Mouse (Mus musculus) intestine, embryonic 15.5 days (tissue): ENCODE data around the gene Tbc1d24. TPM values are rescaled to one million over a fixed set of nuclear protein-coding genes. Genes with fewer than 3 reads are reported as not detected.

Experiments used
- ATAC-seq: fragments of 200-750 bp; cut with Nextera tagmentation; 2 replicates; pipeline ENCODE4 v1.8.0; 2017; ENCODE audit warnings: moderate TSS enrichment, moderate library complexity
- H3K27ac ChIP-seq: fragments of 300-500 bp; sonication (generic); 2 replicates; pipeline ENCODE4 v1.5.1; 2015; ENCODE audit warnings: mild to moderate bottlenecking, inconsistent platforms
- H3K27me3 ChIP-seq: fragments of 300-500 bp; sonication (generic); replicated peaks from 2 replicates; pipeline ENCODE4 v1.6.1; 2015; ENCODE audit warnings: inconsistent platforms
- H3K36me3 ChIP-seq: fragments of 300-500 bp; sonication (generic); 2 replicates; pipeline ENCODE4 v1.6.1; 2015; ENCODE audit warnings: inconsistent platforms
- H3K4me1 ChIP-seq: fragments of 300-500 bp; sonication (generic); replicated peaks from 2 replicates; pipeline ENCODE4 v1.6.1; 2015; ENCODE audit warnings: inconsistent platforms
- H3K4me2 ChIP-seq: fragments of 300-500 bp; sonication (generic); replicated peaks from 2 replicates; pipeline ENCODE4 v1.6.1; 2015; ENCODE audit warnings: mild to moderate bottlenecking, inconsistent platforms
- H3K4me3 ChIP-seq: fragments of 300-500 bp; sonication (generic); replicated peaks from 2 replicates; pipeline ENCODE4 v1.5.1; 2015; ENCODE audit warnings: inconsistent platforms
- H3K9ac ChIP-seq: fragments of 300-500 bp; sonication (generic); 2 replicates; pipeline ENCODE4 v1.6.1; 2015; ENCODE audit warnings: inconsistent platforms
- H3K9me3 ChIP-seq: fragments of 300-500 bp; sonication (generic); 2 replicates; pipeline ENCODE4 v1.6.1; 2016; ENCODE audit warnings: inconsistent platforms
- WGBS: fragments of 180-500 bp; shearing (Covaris S2); methylation state at CpG from one replicate; pipeline ENCODE4 v1.1.7; 2015; 5-methylcytosine and 5-hydroxymethylcytosine counted together
- polyA plus RNA-seq: library from polyadenylated mRNA; unstranded; fragments of >200 nt; fragmentation: Nextera tagmentation; extraction: Ambion mirVana; gene quantifications from 2 replicates; pipeline ENCODE4 v1.2.1, GENCODE M21; 2015

Gene Tbc1d24
- polyA plus RNA-seq, 1 experiment from 2014 or later = 4.7 TPM

- 85% methylated on average over 3 of the region's 3 CpGs for WGBS
- Histone ChIP-seq H3K36me3 (0 out of 2 replicates have a peak, but pooled peaks cover 3% of the 10 kb centered on the region), H3K4me1 (peaks cover 8% of the 10 kb centered on the region; the same call in 1 of the 2 replicates), H3K4me3 (no peak overlapping the region), H3K4me2 (no peak overlapping the region), H3K9ac (no peak overlapping the region), H3K9me3 (no peaks in the 10 kb centered on the region), H3K27ac (no peak overlapping the region), H3K27me3 (no peaks in the 10 kb centered on the region)
- ATAC-seq = no peak
These were observed 49.0 kb downstream of the Tbc1d24 start for GRCm38 (mm10) chr17:24156394-24156793.

- WGBS = 93% methylated on average over 9 of the region's 9 CpGs
- Histone ChIP-seq H3K4me3 (no peak overlapping the region), H3K9me3 (no peaks in the 10 kb centered on the region), H3K4me1 (peaks cover 9% of the 10 kb centered on the region; the same call in 1 of the 2 replicates), H3K9ac (no peak overlapping the region), H3K4me2 (no peak overlapping the region), H3K27me3 (no peaks in the 10 kb centered on the region), H3K27ac (no peak overlapping the region), H3K36me3 (0 out of 2 replicates have a peak, but pooled peaks cover 3% of the 10 kb centered on the region)
- no peak for ATAC-seq
These were observed 49.6 kb downstream of the Tbc1d24 start for GRCm38 (mm10) chr17:24155742-24156141.

DNA sequence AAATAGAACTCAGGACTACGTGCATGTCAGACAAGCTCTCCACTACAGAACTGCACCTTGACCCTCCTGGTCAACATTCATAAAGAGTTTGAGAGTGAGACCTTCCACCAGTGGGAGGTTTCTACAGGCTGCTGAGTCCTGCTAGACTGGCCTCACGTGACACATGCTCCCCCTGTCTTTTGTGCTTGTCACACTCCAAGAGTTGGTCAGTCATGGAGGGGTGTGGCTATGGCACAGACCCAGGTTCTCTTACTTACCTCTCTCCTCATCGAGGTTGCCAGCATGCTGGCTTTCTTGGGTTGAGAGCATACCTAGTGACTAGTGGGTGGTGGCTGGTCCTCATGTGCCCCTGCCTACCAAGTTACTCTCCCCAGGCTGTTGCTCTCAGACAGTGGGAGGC, 50.9 kb downstream of the Tbc1d24 start:
- no peak for ATAC-seq
- peaks cover 9% of the 10 kb centered on the region; the same call in 1 of the 2 replicates for H3K4me1 ChIP-seq
- H3K4me3 ChIP-seq = no peak overlapping the region
- H3K9me3 ChIP-seq = no peaks in the 10 kb centered on the region
- H3K36me3 ChIP-seq = 0 out of 2 replicates have a peak, but pooled peaks cover 3% of the 10 kb centered on the region
- H3K9ac ChIP-seq = no peak overlapping the region
- H3K27me3 ChIP-seq = no peaks in the 10 kb centered on the region
- H3K4me2 ChIP-seq = no peak overlapping the region
- no peak overlapping the region for H3K27ac ChIP-seq
- 75% methylated on average over 3 of the region's 3 CpGs for WGBS

DNA sequence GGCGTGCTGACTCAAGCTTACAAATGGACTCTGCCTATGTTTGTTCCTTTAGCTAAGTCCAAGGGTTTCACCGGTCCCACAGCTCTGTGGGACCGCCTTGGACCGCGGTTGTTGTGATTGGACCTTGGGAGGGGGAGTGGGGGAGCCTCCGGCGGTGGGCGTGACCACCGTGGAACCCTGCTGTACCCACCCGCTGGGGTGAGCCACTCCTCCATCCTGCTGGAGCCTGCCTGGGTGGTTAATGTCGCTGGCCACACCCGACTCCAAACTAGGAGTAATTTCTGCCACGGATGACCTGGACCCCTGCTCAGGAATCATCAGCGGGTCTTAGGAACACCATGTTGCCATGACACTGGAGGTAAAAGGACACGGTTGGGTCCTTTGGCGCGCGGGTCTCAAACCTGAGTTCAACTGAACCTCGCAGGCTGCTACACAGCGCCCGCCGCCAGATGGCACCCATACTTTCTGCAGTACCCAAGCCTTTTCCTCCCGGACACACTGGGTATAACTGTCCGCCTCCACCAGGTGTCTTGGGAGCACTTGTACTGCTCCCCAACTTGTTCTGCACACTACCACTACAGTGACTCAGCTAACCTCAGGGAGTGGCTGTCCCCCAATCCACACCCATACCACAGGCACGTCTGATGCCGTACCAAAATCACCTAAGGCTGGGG, 53.3 kb downstream of the Tbc1d24 start:
- Histone ChIP-seq H3K9me3 (no peaks in the 10 kb centered on the region), H3K4me1 (peaks cover 9% of the 10 kb centered on the region; the same call in 1 of the 2 replicates), H3K9ac (peak overlapping the region; percentile 43), H3K4me3 (peak overlapping the region; percentile 41), H3K36me3 (no peaks in the 10 kb centered on the region), H3K4me2 (peak overlapping the region; percentile 88), H3K27ac (no peak overlapping the region), H3K27me3 (no peaks in the 10 kb centered on the region)
- WGBS = 1% methylated on average over 26 of the region's 26 CpGs
- peak; percentile 92 for ATAC-seq

DNA sequence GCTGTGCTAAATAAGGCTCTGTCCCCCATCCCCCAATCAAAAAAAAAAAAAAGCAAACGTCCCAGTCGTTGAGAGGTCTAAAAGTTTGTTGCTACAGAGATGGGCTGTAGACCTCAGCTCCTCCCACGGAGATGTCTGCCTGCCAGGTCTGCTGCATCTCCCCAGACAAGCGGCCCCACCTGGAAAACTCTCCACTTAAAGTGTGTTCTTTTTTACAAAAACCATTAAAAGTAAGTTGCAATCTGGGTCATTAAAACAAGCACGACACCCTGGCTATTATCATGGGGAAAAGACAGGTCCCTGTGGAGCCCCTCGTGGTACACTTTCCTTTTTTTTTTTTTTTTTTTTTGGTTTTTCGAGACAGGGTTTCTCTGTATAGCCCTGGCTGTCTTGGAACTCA, 54.0 kb downstream of the Tbc1d24 start:
- 10% methylated on average over 7 of the region's 7 CpGs for WGBS
- H3K27ac ChIP-seq = no peak overlapping the region
- peak overlapping the region; percentile 88 for H3K4me2 ChIP-seq
- H3K36me3 ChIP-seq = no peaks in the 10 kb centered on the region
- H3K9ac ChIP-seq = no peak overlapping the region
- H3K27me3 ChIP-seq = no peaks in the 10 kb centered on the region
- 0 out of 2 replicates have a peak overlapping the region, but pooled peaks have one; percentile 41 for H3K4me3 ChIP-seq
- ATAC-seq = no peak
- peaks cover 9% of the 10 kb centered on the region; the same call in 1 of the 2 replicates for H3K4me1 ChIP-seq
- H3K9me3 ChIP-seq = no peaks in the 10 kb centered on the region

DNA sequence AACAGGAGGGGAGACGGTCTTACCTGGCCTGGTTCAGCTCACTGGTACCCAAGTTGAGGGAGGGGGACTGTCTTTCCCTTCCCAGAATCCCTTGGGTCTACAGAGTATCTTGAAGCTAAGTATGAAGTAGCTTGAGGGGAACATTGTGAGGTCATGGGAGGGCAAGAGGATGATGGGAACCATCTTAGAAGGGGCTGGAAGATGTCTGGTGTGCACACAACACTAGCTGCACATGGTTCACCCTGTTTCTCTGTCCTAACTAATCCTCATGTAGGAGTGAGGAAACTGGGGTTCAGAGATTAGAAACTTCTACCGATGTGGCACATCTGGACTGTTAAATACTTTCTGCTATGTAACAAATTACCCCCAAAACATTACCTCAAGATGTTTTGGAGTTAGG, 54.5 kb downstream of the Tbc1d24 start, which contains the start of gene Pdpk1:
Gene Pdpk1 (minus strand): TSS at position 101 of the 400 bp plus-strand sequence.
- peak within 1 kb of the TSS; percentile 88 for H3K4me2 ChIP-seq
- no peak within 1 kb of the TSS for H3K27ac ChIP-seq
- peak within 1 kb of the TSS; percentile 41 for H3K4me3 ChIP-seq
- H3K9me3 ChIP-seq = no peaks in the 10 kb centered on the region
- 89% methylated on average over 2 of the region's 2 CpGs for WGBS
- no peaks in the 10 kb centered on the region for H3K27me3 ChIP-seq
- no peaks in the 10 kb centered on the region for H3K36me3 ChIP-seq
- H3K4me1 ChIP-seq = peaks cover 9% of the 10 kb centered on the region; the same call in 1 of the 2 replicates
- no peak for ATAC-seq
- peak within 1 kb of the TSS; percentile 43 for H3K9ac ChIP-seq

DNA sequence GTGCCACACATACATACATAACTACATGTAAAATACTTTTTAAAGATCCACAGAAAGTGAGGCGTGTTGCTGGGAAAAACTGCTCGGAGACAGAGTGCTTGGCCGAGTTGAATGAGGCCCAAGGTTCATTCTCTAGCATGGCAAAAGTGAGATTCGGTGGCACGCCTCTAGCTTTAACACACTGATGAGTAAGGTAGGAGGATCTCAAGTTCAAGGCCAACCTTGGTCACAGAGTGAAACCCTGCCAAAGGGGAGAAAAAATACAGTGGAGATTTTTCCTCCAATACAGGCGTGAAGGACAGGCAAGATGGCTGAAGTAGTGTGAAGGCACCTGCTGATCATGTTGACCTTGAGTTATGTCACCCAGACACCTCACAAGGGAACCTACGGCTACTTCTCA, 55.9 kb downstream of the Tbc1d24 start:
- Histone ChIP-seq H3K4me1 (peaks cover 9% of the 10 kb centered on the region; the same call in 1 of the 2 replicates), H3K4me3 (no peak overlapping the region), H3K4me2 (no peak overlapping the region), H3K27ac (no peak overlapping the region), H3K27me3 (no peaks in the 10 kb centered on the region), H3K9me3 (no peaks in the 10 kb centered on the region), H3K36me3 (no peaks in the 10 kb centered on the region), H3K9ac (no peak overlapping the region)
- ATAC-seq = no peak
- WGBS = 90% methylated on average over 7 of the region's 7 CpGs

DNA sequence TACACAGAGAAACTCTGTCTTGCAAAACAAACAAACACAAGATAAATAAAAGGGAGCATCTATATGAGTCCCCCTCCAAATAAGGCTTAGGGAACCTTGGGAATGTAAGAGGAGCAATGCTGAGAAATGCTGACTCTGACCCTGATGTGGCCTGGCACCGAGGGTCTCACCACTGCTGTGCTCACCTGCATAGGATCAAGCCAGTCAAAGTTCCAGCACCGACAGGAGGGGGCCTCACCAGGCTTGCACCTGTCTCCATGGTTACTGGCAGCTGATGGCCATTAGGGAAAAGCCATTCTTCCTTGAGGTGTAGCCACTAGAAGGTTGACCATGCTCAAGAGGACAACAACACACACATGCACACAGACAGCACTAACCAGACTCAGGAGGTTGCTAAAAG, 62.5 kb downstream of the Tbc1d24 start:
- Histone ChIP-seq H3K4me1 (peaks cover 13% of the 10 kb centered on the region), H3K36me3 (no peaks in the 10 kb centered on the region), H3K4me3 (no peak overlapping the region), H3K9ac (no peak overlapping the region), H3K27me3 (no peaks in the 10 kb centered on the region), H3K27ac (no peak overlapping the region), H3K9me3 (no peaks in the 10 kb centered on the region), H3K4me2 (no peak overlapping the region)
- WGBS = 28% methylated on average over 2 of the region's 2 CpGs
- ATAC-seq = no peak

- no peaks in the 10 kb centered on the region for H3K36me3 ChIP-seq
- peak overlapping the region; percentile 74 for H3K4me2 ChIP-seq
- peaks cover 17% of the 10 kb centered on the region for H3K4me1 ChIP-seq
- peak overlapping the region; percentile 82 for H3K27ac ChIP-seq
- peak overlapping the region; percentile 95 for H3K9ac ChIP-seq
- H3K9me3 ChIP-seq = no peaks in the 10 kb centered on the region
- H3K27me3 ChIP-seq = no peaks in the 10 kb centered on the region
- WGBS = under 1% methylated on average over 54 of the region's 57 CpGs
- peak overlapping the region; percentile 98 for H3K4me3 ChIP-seq
- peak; percentile 99 for ATAC-seq
These were observed 63.9 kb downstream of the Tbc1d24 start for GRCm38 (mm10) chr17:24141425-24141920.

GRCm38 (mm10) chr17:24140845-24141424, 64.4 kb downstream of the Tbc1d24 start:
- peak; percentile 69 for ATAC-seq
- H3K4me3 ChIP-seq = peak overlapping the region; percentile 98
- H3K4me1 ChIP-seq = peaks cover 17% of the 10 kb centered on the region
- WGBS = 0% methylated on average over 43 of the region's 43 CpGs
- no peaks in the 10 kb centered on the region for H3K9me3 ChIP-seq
- peak overlapping the region; percentile 82 for H3K27ac ChIP-seq
- H3K27me3 ChIP-seq = no peaks in the 10 kb centered on the region
- no peaks in the 10 kb centered on the region for H3K36me3 ChIP-seq
- peak overlapping the region; percentile 74 for H3K4me2 ChIP-seq
- H3K9ac ChIP-seq = peak overlapping the region; percentile 95

DNA sequence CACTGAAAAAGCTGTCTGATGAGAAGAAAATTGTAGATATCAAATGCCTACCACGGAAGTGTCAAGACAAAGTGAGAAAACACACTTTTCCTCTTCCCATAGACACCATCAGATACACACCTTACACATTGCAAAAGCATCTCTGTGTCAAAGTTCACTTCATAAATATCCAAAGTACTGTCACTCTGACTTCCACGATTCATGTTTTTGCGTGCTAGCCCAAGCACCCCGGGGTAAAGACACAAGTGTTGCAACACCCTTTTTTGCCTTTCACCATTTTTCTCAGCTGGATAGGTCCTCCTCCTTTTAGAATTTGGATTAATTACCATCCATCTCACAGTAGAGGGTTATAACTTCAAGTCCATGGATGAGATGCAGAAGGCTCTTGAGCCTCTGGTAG, 65.4 kb downstream of the Tbc1d24 start:
- Histone ChIP-seq H3K36me3 (no peaks in the 10 kb centered on the region), H3K9me3 (no peaks in the 10 kb centered on the region), H3K4me2 (peak overlapping the region; percentile 74), H3K4me3 (peak overlapping the region; percentile 98; the same call in 1 of the 2 replicates), H3K4me1 (peaks cover 17% of the 10 kb centered on the region), H3K9ac (peak overlapping the region; percentile 95; the same call in 1 of the 2 replicates), H3K27ac (no peak overlapping the region), H3K27me3 (no peaks in the 10 kb centered on the region)
- WGBS = 83% methylated on average over 4 of the region's 4 CpGs
- no peak for ATAC-seq

DNA sequence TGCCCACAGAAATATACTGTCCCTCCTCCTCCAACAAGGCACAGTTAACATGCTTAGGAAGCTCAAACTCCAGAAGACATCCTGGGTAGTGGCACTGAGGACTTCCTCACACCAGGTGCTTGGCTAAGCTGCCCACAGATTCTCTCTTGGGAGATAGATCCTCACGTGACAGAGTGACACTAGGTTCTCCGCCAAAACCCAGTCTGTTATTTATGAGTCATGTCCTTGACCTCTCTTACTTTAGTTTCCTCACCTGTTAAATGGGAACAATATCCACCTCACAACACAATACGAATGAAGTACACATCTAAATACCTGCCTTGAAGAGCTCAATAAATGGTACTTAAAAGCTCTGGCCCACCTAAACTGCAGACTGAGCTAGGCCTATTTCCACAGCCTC, 66.1 kb downstream of the Tbc1d24 start:
- 0 out of 2 replicates have a peak overlapping the region, but pooled peaks have one; percentile 74 for H3K4me2 ChIP-seq
- peaks cover 17% of the 10 kb centered on the region for H3K4me1 ChIP-seq
- H3K27ac ChIP-seq = no peak overlapping the region
- H3K36me3 ChIP-seq = no peaks in the 10 kb centered on the region
- H3K27me3 ChIP-seq = no peaks in the 10 kb centered on the region
- ATAC-seq = no peak
- no peak overlapping the region for H3K4me3 ChIP-seq
- no peak overlapping the region for H3K9ac ChIP-seq
- 79% methylated on average over 3 of the region's 3 CpGs for WGBS
- no peaks in the 10 kb centered on the region for H3K9me3 ChIP-seq
